Mouse (Mus musculus): ENCODE data around the gene Pde6g.

GRCm38 (mm10) chr11:120490291-120491046 lies 37.2 kb upstream of the Pde6g start:
- TF ChIP-seq CTCF (IDR thresholded peaks at IDR 0.05; ENCODE audit: control insufficient read depth, insufficient read depth, low read length) = no peak
- no peak for TF ChIP-seq POLR2A (IDR thresholded peaks at IDR 0.05; ENCODE audit: borderline replicate concordance, control insufficient read depth, low read depth, low read length)

All from bone marrow, adult 2 months (tissue).